Mouse (Mus musculus) cortical plate, adult 2 months (tissue): Measurements from ENCODE around the gene Sumo2.

Source experiments
- CTCF ChIP-seq: fragments of 200-500 bp; IDR thresholded peaks from 2 replicates; pipeline ENCODE4 v1.5.1; 2011; ENCODE audit warnings: mild to moderate bottlenecking, control low read depth, low read length; ENCODE audit not compliant: insufficient read depth; ENCODE audit errors: extremely low read depth
- POLR2A ChIP-seq: fragments of 200-500 bp; IDR thresholded peaks from 2 replicates; pipeline ENCODE4 v1.6.1; 2011; ENCODE audit warnings: mild to moderate bottlenecking, low read length, control low read depth; ENCODE audit not compliant: insufficient read depth; ENCODE audit errors: extremely low read depth

DNA sequence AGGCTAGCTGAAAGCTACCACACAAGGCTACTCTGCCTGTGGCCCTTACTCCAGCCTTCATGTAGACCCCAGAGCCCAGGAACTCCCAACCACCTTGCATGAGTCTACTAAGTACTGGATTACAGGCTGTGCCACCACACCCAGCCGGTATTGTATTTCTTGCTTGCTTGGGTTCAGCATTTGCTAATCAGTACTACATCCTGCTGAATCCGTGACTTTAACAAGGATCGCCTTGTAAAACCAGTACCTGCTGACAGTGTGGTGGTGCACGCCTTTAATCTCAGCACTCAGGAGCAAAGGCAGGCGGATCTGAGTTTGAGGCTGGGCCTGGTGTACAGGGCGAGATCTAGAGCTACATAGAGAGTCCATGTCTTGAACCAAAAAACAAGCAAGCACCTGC, 33.4 kb downstream of the Sumo2 start:
- no peak for TF ChIP-seq CTCF
- no peak for TF ChIP-seq POLR2A
